Mouse (Mus musculus) kidney, embryonic 15.5 days (tissue): ENCODE results near the gene Cdhr2. TPM values are rescaled to one million over a fixed set of nuclear protein-coding genes. Genes with fewer than 3 reads are reported as not detected.

ENCODE experiments used
- ATAC-seq: fragments of 200-750 bp; cut with Nextera tagmentation; replicated peaks from 2 replicates; pipeline ENCODE4 v1.8.0; 2017; ENCODE audit warnings: moderate TSS enrichment; ENCODE audit not compliant: low FRiP score
- H3K27ac ChIP-seq: fragments of 300-500 bp; sonication (generic); 2 replicates; pipeline ENCODE4 v1.5.1; 2015; ENCODE audit warnings: mild to moderate bottlenecking, inconsistent platforms
- H3K27me3 ChIP-seq: fragments of 300-500 bp; sonication (generic); 2 replicates; pipeline ENCODE4 v1.6.1; 2015; ENCODE audit warnings: inconsistent platforms
- H3K36me3 ChIP-seq: fragments of 300-500 bp; sonication (generic); 2 replicates; pipeline ENCODE4 v1.6.1; 2015; ENCODE audit warnings: inconsistent platforms
- H3K4me1 ChIP-seq: fragments of 300-500 bp; sonication (generic); 2 replicates; pipeline ENCODE4 v1.6.1; 2015; ENCODE audit warnings: inconsistent platforms
- H3K4me2 ChIP-seq: fragments of 300-500 bp; sonication (generic); 2 replicates; pipeline ENCODE4 v1.6.1; 2015; ENCODE audit warnings: moderate library complexity, mild to moderate bottlenecking, inconsistent platforms
- H3K4me3 ChIP-seq: fragments of 300-500 bp; sonication (generic); replicated peaks from 2 replicates; pipeline ENCODE4 v1.5.1; 2015; ENCODE audit warnings: mild to moderate bottlenecking, inconsistent platforms
- H3K9ac ChIP-seq: fragments of 300-500 bp; sonication (generic); 2 replicates; pipeline ENCODE4 v1.6.1; 2015; ENCODE audit warnings: mild to moderate bottlenecking, inconsistent platforms
- H3K9me3 ChIP-seq: fragments of 300-500 bp; sonication (generic); replicated peaks from 2 replicates; pipeline ENCODE4 v1.6.1; 2016; ENCODE audit warnings: inconsistent platforms
- WGBS: fragments of 180-500 bp; shearing (Covaris S2); methylation state at CpG from one replicate; pipeline ENCODE4 v1.1.7; 2015; ENCODE audit warnings: mixed read lengths; 5-methylcytosine and 5-hydroxymethylcytosine counted together
- polyA plus RNA-seq: library from polyadenylated mRNA; unstranded; fragments of >200 nt; fragmentation: Nextera tagmentation; extraction: Ambion mirVana; gene quantifications from 2 replicates; pipeline ENCODE4 v1.2.1, GENCODE M21; 2015

The Cdhr2 gene
- polyA plus RNA-seq, 1 experiment from 2014 or later, result 5.4 TPM

DNA sequence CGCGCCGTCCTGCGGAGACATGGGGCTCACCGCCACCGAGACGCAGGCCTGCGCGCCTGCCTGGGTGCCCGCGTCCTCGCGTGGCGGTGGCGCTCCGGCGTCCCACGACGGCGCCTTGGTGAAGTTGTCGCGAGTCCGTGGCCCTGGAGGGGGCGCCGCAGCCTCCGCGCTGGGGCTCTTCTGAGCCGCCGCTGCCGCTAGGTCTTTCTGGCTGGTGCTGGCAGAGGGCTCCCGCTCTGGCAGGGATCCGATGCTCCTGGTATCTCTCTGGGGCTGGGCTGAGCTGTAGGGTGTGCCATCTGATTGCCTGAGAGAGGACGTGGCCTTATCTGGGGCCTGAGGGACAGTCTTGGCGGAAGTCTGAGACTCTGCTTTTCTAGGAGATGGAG lies 36.9 kb downstream of the Cdhr2 start:
- peak overlapping the region; percentile 47 for H3K4me3 ChIP-seq
- 0 out of 2 replicates have a peak overlapping the region, but pooled peaks have one; percentile 35 for H3K9ac ChIP-seq
- peak; percentile 12; the same call in 1 of the 2 replicates for ATAC-seq
- H3K27me3 ChIP-seq, result peaks cover 59% of the 10 kb centered on the region
- WGBS, result 4% methylated on average over 34 of the region's 34 CpGs
- H3K27ac ChIP-seq, result no peak overlapping the region
- H3K36me3 ChIP-seq, result no peaks in the 10 kb centered on the region
- peaks cover 13% of the 10 kb centered on the region for H3K4me1 ChIP-seq
- H3K9me3 ChIP-seq, result no peaks in the 10 kb centered on the region
- H3K4me2 ChIP-seq, result peak overlapping the region; percentile 74

DNA sequence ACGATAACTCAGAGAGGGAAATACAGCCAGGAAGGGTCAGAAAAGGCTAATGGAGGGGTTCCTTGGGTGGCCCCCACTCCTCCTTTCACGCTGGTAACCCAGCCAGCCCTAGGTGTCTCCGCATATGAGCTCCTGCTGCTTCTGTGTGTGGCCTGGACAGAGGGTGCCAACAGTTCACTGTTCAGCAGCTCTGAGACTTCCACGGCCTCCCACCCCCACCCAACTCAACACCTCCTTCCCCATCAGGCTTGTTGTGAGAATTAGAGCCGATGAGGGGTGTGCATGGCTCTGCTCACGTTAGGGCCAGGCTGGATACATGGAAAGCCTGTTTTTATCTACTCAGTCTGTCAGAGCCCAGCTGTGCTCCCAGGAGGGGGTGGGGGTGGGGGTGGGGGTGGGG lies 44.8 kb downstream of the Cdhr2 start:
- no peak for ATAC-seq
- no peaks in the 10 kb centered on the region for H3K9me3 ChIP-seq
- H3K4me3 ChIP-seq, result no peak overlapping the region
- H3K27me3 ChIP-seq, result peaks cover 54% of the 10 kb centered on the region
- peaks cover 14% of the 10 kb centered on the region for H3K4me1 ChIP-seq
- WGBS, result 38% methylated on average over 6 of the region's 6 CpGs
- H3K36me3 ChIP-seq, result no peaks in the 10 kb centered on the region
- no peak overlapping the region for H3K27ac ChIP-seq
- no peak overlapping the region for H3K4me2 ChIP-seq
- H3K9ac ChIP-seq, result no peak overlapping the region

DNA sequence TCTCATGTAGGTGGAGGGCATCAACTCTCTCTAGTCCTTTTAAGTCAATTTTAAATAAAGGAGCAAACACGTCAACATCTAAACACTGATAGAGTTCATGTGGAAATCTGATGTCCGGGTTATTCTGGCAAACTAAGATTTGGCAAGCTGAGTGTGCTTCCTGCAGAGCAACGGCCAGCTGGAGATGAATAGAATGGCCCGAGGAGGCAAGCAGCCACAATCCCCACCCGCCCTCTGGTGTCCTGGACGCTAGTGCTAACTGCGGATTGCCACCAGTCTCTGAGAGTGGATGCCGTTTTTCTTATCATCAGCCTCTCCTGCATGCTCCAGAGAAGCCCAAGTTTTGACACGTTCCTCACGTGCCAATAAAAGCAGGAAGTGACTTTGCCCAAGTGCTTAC lies 45.6 kb downstream of the Cdhr2 start:
- no peaks in the 10 kb centered on the region for H3K36me3 ChIP-seq
- ATAC-seq, result no peak
- peaks cover 14% of the 10 kb centered on the region for H3K4me1 ChIP-seq
- WGBS, result 50% methylated on average over 10 of the region's 10 CpGs
- H3K9me3 ChIP-seq, result no peaks in the 10 kb centered on the region
- peaks cover 54% of the 10 kb centered on the region for H3K27me3 ChIP-seq
- no peak overlapping the region for H3K4me2 ChIP-seq
- no peak overlapping the region for H3K9ac ChIP-seq
- no peak overlapping the region for H3K4me3 ChIP-seq
- no peak overlapping the region for H3K27ac ChIP-seq

DNA sequence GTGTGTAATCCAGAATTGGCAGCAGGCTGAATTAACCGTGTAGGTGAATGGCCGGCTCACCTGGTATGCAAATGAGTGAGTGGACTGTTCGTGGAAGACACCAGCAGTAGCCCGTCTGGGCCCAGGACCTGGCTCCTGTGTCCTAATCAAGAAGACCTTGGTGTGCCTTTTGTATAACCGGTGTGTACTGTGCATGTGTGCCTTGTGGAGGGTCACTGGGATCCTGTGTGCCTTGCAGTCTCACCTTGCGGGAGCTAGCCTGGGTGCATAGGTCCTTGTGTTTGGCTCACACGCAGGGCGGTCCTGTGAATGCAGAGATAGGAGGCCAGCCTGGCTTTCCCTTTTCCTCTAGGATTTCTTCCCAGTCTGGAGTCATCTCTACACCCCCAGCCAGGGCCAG lies 46.9 kb downstream of the Cdhr2 start:
- Histone ChIP-seq H3K4me1 (peaks cover 14% of the 10 kb centered on the region), H3K27me3 (peaks cover 57% of the 10 kb centered on the region), H3K36me3 (no peaks in the 10 kb centered on the region), H3K9ac (no peak overlapping the region), H3K9me3 (no peaks in the 10 kb centered on the region), H3K4me3 (no peak overlapping the region), H3K27ac (no peak overlapping the region), H3K4me2 (no peak overlapping the region)
- WGBS, result 89% methylated on average over 8 of the region's 8 CpGs
- ATAC-seq, result no peak

GRCm38 (mm10) chr13:54748721-54749060 lies 47.4 kb downstream of the Cdhr2 start:
- ATAC-seq, result no peak
- Histone ChIP-seq H3K4me2 (peak overlapping the region; percentile 94), H3K4me1 (peaks cover 14% of the 10 kb centered on the region), H3K4me3 (peak overlapping the region; percentile 62), H3K9ac (no peak overlapping the region), H3K36me3 (no peaks in the 10 kb centered on the region), H3K27me3 (peaks cover 62% of the 10 kb centered on the region), H3K27ac (no peak overlapping the region), H3K9me3 (no peaks in the 10 kb centered on the region)
- 52% methylated on average over 10 of the region's 10 CpGs for WGBS

GRCm38 (mm10) chr13:54749061-54749863 lies 48.0 kb downstream of the Cdhr2 start:
- Histone ChIP-seq H3K36me3 (no peaks in the 10 kb centered on the region), H3K9ac (no peak overlapping the region), H3K9me3 (no peaks in the 10 kb centered on the region), H3K4me2 (peak overlapping the region; percentile 94), H3K4me3 (peak overlapping the region; percentile 62), H3K27me3 (peaks cover 68% of the 10 kb centered on the region), H3K27ac (no peak overlapping the region), H3K4me1 (peaks cover 14% of the 10 kb centered on the region)
- 2% methylated on average over 51 of the region's 100 CpGs for whole genome bisulfite sequencing
- ATAC-seq, result peak; percentile 83

GRCm38 (mm10) chr13:54749864-54750411 lies 48.7 kb downstream of the Cdhr2 start, which contains the start of gene Gprin1:
Gprin1 (minus strand) TSS chr13:54749874.
- H3K36me3 ChIP-seq, result no peaks in the 10 kb centered on the region
- no peak within 1 kb of the TSS for H3K27ac ChIP-seq
- no peaks in the 10 kb centered on the region for H3K9me3 ChIP-seq
- peak within 1 kb of the TSS; percentile 94 for H3K4me2 ChIP-seq
- peak; percentile 47; the same call in 1 of the 2 replicates for ATAC-seq
- no peak within 1 kb of the TSS for H3K9ac ChIP-seq
- H3K27me3 ChIP-seq, result peaks cover 73% of the 10 kb centered on the region
- H3K4me1 ChIP-seq, result peaks cover 14% of the 10 kb centered on the region
- 2% methylated on average over 29 of the region's 29 CpGs for WGBS
- peak within 1 kb of the TSS; percentile 62 for H3K4me3 ChIP-seq

- Histone ChIP-seq H3K9me3 (no peaks in the 10 kb centered on the region), H3K9ac (no peak overlapping the region), H3K4me2 (no peak overlapping the region), H3K36me3 (no peaks in the 10 kb centered on the region), H3K4me1 (peaks cover 14% of the 10 kb centered on the region), H3K27ac (no peak overlapping the region), H3K4me3 (no peak overlapping the region), H3K27me3 (peaks cover 77% of the 10 kb centered on the region)
- WGBS, result 5% methylated on average over 8 of the region's 8 CpGs
- no peak for ATAC-seq
Measured at GRCm38 (mm10) chr13:54750699-54751098, 49.4 kb downstream of the Cdhr2 start.

DNA sequence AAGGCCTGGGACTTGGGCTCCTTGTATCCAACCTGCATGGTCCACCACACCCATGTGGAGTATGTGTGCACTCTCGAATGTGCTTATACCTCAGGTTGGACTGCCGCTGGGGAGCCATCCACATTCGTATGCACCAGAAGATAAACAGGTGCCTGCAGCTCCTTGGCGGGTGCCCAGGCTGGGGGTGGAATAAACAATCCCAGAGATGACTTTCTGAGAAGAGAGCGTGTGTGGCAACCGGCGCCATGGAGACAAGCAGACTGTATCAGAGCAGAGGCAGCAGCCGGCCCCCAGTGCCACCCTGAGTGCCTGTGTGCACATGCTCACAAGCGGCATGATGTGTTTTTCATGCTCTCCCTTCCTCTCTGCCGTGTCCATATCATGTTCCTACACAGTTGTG lies 51.4 kb downstream of the Cdhr2 start:
- Histone ChIP-seq H3K27me3 (peaks cover 75% of the 10 kb centered on the region), H3K9ac (no peak overlapping the region), H3K4me1 (peaks cover 16% of the 10 kb centered on the region), H3K9me3 (no peaks in the 10 kb centered on the region), H3K4me3 (no peak overlapping the region), H3K4me2 (no peak overlapping the region), H3K36me3 (no peaks in the 10 kb centered on the region), H3K27ac (no peak overlapping the region)
- 72% methylated on average over 10 of the region's 10 CpGs for WGBS
- no peak for ATAC-seq

DNA sequence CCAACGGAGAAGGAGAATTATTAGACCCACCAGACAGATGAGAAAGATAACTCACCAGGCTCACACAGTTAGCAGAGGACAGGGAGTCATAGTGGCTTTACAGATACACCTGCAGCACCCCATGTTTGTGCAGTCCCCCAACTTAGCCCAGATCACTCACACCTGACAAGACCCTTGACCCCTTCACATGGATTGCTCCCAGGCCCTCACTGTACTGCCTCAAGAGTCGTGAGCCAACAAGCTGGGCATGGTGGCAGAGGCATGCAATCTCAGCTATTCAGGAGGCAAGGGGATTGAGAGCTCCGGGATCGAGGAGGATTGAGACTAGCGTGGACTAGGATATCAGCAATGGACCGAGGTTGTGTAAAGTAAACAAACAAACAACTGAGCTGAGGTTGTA lies 52.5 kb downstream of the Cdhr2 start:
- Histone ChIP-seq H3K27ac (no peak overlapping the region), H3K9ac (no peak overlapping the region), H3K27me3 (peaks cover 68% of the 10 kb centered on the region), H3K4me3 (no peak overlapping the region), H3K36me3 (no peaks in the 10 kb centered on the region), H3K4me2 (no peak overlapping the region), H3K9me3 (no peaks in the 10 kb centered on the region), H3K4me1 (peaks cover 27% of the 10 kb centered on the region)
- ATAC-seq, result no peak
- WGBS, result 66% methylated on average over 6 of the region's 6 CpGs

DNA sequence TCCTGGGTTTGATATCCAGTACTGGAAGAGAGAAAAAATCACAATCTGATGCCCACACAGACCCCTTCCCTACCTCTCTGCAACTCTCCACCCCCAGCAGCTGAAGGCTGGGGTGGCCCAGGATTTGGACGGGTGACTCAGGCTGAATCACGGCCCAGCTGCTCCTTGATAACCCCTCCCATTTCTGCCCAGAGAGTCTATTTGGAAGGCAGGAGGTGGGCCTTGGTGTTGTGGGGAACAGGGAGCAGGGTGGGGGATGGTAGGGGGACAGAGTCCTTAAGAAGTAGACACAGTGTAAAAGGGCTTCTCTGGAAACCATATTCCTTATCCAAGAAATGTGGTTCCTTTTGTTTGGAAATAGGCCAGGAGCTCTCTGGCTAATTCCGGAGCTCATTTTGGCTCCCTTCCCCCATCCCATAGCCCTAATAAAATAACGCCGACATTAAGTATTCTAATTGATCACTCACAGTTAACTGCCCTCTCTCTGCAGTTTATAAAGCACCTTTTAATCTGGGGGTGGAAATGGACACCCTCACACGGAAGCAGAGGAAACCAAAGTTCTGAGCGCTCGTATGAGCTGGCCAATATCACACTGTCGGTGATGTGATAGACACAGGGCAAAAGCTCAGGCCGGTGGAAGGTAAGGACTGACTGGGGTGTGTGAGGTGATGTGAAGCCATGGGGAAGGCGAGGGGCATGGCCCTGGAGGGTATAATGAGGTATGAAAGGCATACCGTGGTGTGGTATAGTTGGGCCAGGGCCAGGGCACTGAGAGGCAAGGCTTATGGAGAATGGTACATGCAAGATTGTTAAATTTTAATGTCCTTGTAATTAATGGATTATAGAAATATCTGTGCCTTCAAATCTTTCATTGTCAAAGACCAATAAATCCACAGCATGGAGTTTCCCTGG lies 53.2 kb downstream of the Cdhr2 start:
- WGBS, result 41% methylated on average over 12 of the region's 12 CpGs
- Histone ChIP-seq H3K4me3 (no peak overlapping the region), H3K36me3 (no peaks in the 10 kb centered on the region), H3K9me3 (no peaks in the 10 kb centered on the region), H3K9ac (no peak overlapping the region), H3K4me2 (no peak overlapping the region), H3K27me3 (peaks cover 69% of the 10 kb centered on the region), H3K4me1 (peaks cover 27% of the 10 kb centered on the region), H3K27ac (no peak overlapping the region)
- ATAC-seq, result no peak
